Mouse (Mus musculus): ENCODE measurements around the gene Pigm. TPM values are rescaled to one million over a fixed set of nuclear protein-coding genes. Genes with fewer than 3 reads are reported as not detected.

Pigm gene
- polyA plus RNA-seq (2011; ENCODE audit: insufficient read depth, insufficient read length, low read depth, missing spikeins) = 19.9 and 21.2 TPM in 2 replicates

DNA sequence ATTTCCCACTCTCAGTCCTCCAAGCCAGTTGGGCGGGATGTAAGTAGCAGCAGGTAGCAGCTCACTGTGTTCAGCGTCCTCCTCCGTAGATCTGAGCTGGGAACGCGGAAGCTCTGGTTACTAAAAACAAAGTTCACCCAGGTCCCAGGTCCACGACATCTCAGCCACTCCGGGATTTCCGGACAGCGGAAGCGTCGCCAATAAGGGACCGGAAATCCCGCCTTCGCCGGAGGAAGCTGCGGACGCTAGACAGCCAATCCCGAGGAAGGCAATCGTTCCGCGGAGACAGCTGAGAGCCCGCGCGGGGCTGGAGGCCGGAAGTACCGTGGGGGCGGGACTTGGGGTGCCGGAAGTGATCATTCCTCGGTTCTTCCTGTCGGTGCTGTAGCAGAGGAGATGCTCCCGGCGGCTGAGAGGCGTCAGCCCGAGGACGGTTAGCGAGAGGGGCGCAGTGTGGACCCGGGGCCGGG lies at the start of gene Pigm:
Pigm (plus strand) TSS at position 349 of the 470 bp plus-strand sequence.
- no peaks in the 10 kb centered on the region for H3K9me3 ChIP-seq (replicated peaks; ENCODE audit: control insufficient read depth, insufficient read depth, low read length, poor library complexity, severe bottlenecking)
- TF ChIP-seq POLR2A (IDR thresholded peaks at IDR 0.05; ENCODE audit: insufficient read depth, low read length) (no peak), CTCF (IDR thresholded peaks at IDR 0.05; ENCODE audit: low read depth, low read length) (no peak), EP300 (IDR thresholded peaks at IDR 0.05; ENCODE audit: insufficient read depth, low read depth, low read length) (no peak)
- peaks cover 14% of the 10 kb centered on the region; the same call in 1 of the 2 replicates for H3K36me3 ChIP-seq (ENCODE audit: control insufficient read depth, insufficient read depth, low read length, poor library complexity, severe bottlenecking)
- H3K27me3 ChIP-seq (ENCODE audit: control insufficient read depth, insufficient read depth, low read length, poor library complexity, severe bottlenecking) = no peaks in the 10 kb centered on the region
- H3K4me1 ChIP-seq (ENCODE audit: control insufficient read depth, insufficient read depth, low read length) = no peaks in the 10 kb centered on the region
- H3K4me3 ChIP-seq (ENCODE audit: low read depth, low read length) = peak within 1 kb of the TSS; percentile 92
- no peak within 1 kb of the TSS; the same call in 1 of the 2 replicates for H3K27ac ChIP-seq (ENCODE audit: insufficient read depth, low read length)
- peak within 1 kb of the TSS; percentile 84 for H3K9ac ChIP-seq (ENCODE audit: low read depth, poor library complexity, severe bottlenecking)

DNA sequence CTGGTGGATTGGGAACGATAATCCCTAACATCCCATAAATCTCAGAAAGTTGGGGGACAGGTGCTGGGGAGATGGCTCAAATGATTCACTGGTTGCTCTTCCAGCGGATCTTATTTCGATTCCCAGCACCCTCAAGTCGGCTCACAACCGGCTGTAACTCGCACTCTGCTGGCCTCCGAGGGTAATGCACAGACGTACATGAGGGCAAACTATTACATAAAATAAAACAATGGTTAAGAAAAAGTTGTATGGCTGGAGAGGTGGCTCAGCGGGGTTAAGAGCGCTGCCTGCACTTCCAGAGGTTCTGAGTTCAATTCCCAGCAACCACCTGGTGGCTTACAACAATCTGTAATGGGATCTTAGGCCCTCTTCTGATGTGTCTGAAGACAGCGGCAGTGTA lies 49.7 kb upstream of the Pigm start:
- H3K9ac ChIP-seq (ENCODE audit: low read depth, poor library complexity, severe bottlenecking) = peak overlapping the region; percentile 19
- H3K4me1 ChIP-seq (ENCODE audit: control insufficient read depth, insufficient read depth, low read length) = no peaks in the 10 kb centered on the region
- H3K4me3 ChIP-seq (ENCODE audit: low read depth, low read length) = peak overlapping the region; percentile 67
- H3K27ac ChIP-seq (ENCODE audit: insufficient read depth, low read length) = no peak overlapping the region
- no peaks in the 10 kb centered on the region for H3K9me3 ChIP-seq (replicated peaks; ENCODE audit: control insufficient read depth, insufficient read depth, low read length, poor library complexity, severe bottlenecking)
- TF ChIP-seq POLR2A (IDR thresholded peaks at IDR 0.05; ENCODE audit: insufficient read depth, low read length) (no peak), EP300 (IDR thresholded peaks at IDR 0.05; ENCODE audit: insufficient read depth, low read depth, low read length) (no peak), CTCF (IDR thresholded peaks at IDR 0.05; ENCODE audit: low read depth, low read length) (no peak)
- H3K27me3 ChIP-seq (ENCODE audit: control insufficient read depth, insufficient read depth, low read length, poor library complexity, severe bottlenecking) = no peaks in the 10 kb centered on the region
- no peaks in the 10 kb centered on the region for H3K36me3 ChIP-seq (ENCODE audit: control insufficient read depth, insufficient read depth, low read length, poor library complexity, severe bottlenecking)

GRCm38 (mm10) chr1:172327206-172328001 lies 48.9 kb upstream of the Pigm start:
- no peaks in the 10 kb centered on the region for H3K4me1 ChIP-seq (ENCODE audit: control insufficient read depth, insufficient read depth, low read length)
- H3K9me3 ChIP-seq (replicated peaks; ENCODE audit: control insufficient read depth, insufficient read depth, low read length, poor library complexity, severe bottlenecking) = no peaks in the 10 kb centered on the region
- H3K27ac ChIP-seq (ENCODE audit: insufficient read depth, low read length) = no peak overlapping the region
- no peak overlapping the region for H3K9ac ChIP-seq (ENCODE audit: low read depth, poor library complexity, severe bottlenecking)
- no peaks in the 10 kb centered on the region for H3K36me3 ChIP-seq (ENCODE audit: control insufficient read depth, insufficient read depth, low read length, poor library complexity, severe bottlenecking)
- no peaks in the 10 kb centered on the region for H3K27me3 ChIP-seq (ENCODE audit: control insufficient read depth, insufficient read depth, low read length, poor library complexity, severe bottlenecking)
- no peak for TF ChIP-seq EP300 (IDR thresholded peaks at IDR 0.05; ENCODE audit: insufficient read depth, low read depth, low read length)
- no peak for TF ChIP-seq CTCF (IDR thresholded peaks at IDR 0.05; ENCODE audit: low read depth, low read length)
- no peak for TF ChIP-seq POLR2A (IDR thresholded peaks at IDR 0.05; ENCODE audit: insufficient read depth, low read length)
- H3K4me3 ChIP-seq (ENCODE audit: low read depth, low read length) = no peak overlapping the region

GRCm38 (mm10) chr1:172328041-172328440 lies 48.3 kb upstream of the Pigm start:
- TF ChIP-seq CTCF (IDR thresholded peaks at IDR 0.05; ENCODE audit: low read depth, low read length) (no peak), POLR2A (IDR thresholded peaks at IDR 0.05; ENCODE audit: insufficient read depth, low read length) (no peak), EP300 (IDR thresholded peaks at IDR 0.05; ENCODE audit: insufficient read depth, low read depth, low read length) (no peak)
- Histone ChIP-seq H3K27me3 (ENCODE audit: control insufficient read depth, insufficient read depth, low read length, poor library complexity, severe bottlenecking) (no peaks in the 10 kb centered on the region), H3K9ac (ENCODE audit: low read depth, poor library complexity, severe bottlenecking) (no peak overlapping the region), H3K36me3 (ENCODE audit: control insufficient read depth, insufficient read depth, low read length, poor library complexity, severe bottlenecking) (no peaks in the 10 kb centered on the region), H3K27ac (ENCODE audit: insufficient read depth, low read length) (no peak overlapping the region), H3K4me1 (ENCODE audit: control insufficient read depth, insufficient read depth, low read length) (no peaks in the 10 kb centered on the region), H3K9me3 (replicated peaks; ENCODE audit: control insufficient read depth, insufficient read depth, low read length, poor library complexity, severe bottlenecking) (no peaks in the 10 kb centered on the region), H3K4me3 (ENCODE audit: low read depth, low read length) (no peak overlapping the region)

GRCm38 (mm10) chr1:172328461-172328860 lies 47.9 kb upstream of the Pigm start:
- H3K4me1 ChIP-seq (ENCODE audit: control insufficient read depth, insufficient read depth, low read length) = no peaks in the 10 kb centered on the region
- no peak for TF ChIP-seq CTCF (IDR thresholded peaks at IDR 0.05; ENCODE audit: low read depth, low read length)
- TF ChIP-seq POLR2A (IDR thresholded peaks at IDR 0.05; ENCODE audit: insufficient read depth, low read length) = no peak
- TF ChIP-seq EP300 (IDR thresholded peaks at IDR 0.05; ENCODE audit: insufficient read depth, low read depth, low read length) = no peak
- no peak overlapping the region for H3K4me3 ChIP-seq (ENCODE audit: low read depth, low read length)
- no peak overlapping the region for H3K9ac ChIP-seq (ENCODE audit: low read depth, poor library complexity, severe bottlenecking)
- no peaks in the 10 kb centered on the region for H3K27me3 ChIP-seq (ENCODE audit: control insufficient read depth, insufficient read depth, low read length, poor library complexity, severe bottlenecking)
- no peak overlapping the region for H3K27ac ChIP-seq (ENCODE audit: insufficient read depth, low read length)
- H3K9me3 ChIP-seq (replicated peaks; ENCODE audit: control insufficient read depth, insufficient read depth, low read length, poor library complexity, severe bottlenecking) = no peaks in the 10 kb centered on the region
- H3K36me3 ChIP-seq (ENCODE audit: control insufficient read depth, insufficient read depth, low read length, poor library complexity, severe bottlenecking) = no peaks in the 10 kb centered on the region

- no peak within 1 kb of the TSS for H3K27ac ChIP-seq (ENCODE audit: insufficient read depth, low read length)
- H3K9ac ChIP-seq (ENCODE audit: low read depth, poor library complexity, severe bottlenecking) = no peak within 1 kb of the TSS
These were observed 47.2 kb upstream of the Pigm start, which contains the start of gene Kcnj9 for GRCm38 (mm10) chr1:172329131-172329530. Kcnj9 (minus strand) TSS chr1:172329318.

More at GRCm38 (mm10) chr1:172329131-172329530, 47.2 kb upstream of the Pigm start, which contains the start of gene Kcnj9:
- TF ChIP-seq POLR2A (IDR thresholded peaks at IDR 0.05; ENCODE audit: insufficient read depth, low read length) (no peak), CTCF (IDR thresholded peaks at IDR 0.05; ENCODE audit: low read depth, low read length) (no peak), EP300 (IDR thresholded peaks at IDR 0.05; ENCODE audit: insufficient read depth, low read depth, low read length) (no peak)
- Histone ChIP-seq H3K9me3 (replicated peaks; ENCODE audit: control insufficient read depth, insufficient read depth, low read length, poor library complexity, severe bottlenecking) (no peaks in the 10 kb centered on the region), H3K4me1 (ENCODE audit: control insufficient read depth, insufficient read depth, low read length) (no peaks in the 10 kb centered on the region), H3K36me3 (ENCODE audit: control insufficient read depth, insufficient read depth, low read length, poor library complexity, severe bottlenecking) (no peaks in the 10 kb centered on the region), H3K27me3 (ENCODE audit: control insufficient read depth, insufficient read depth, low read length, poor library complexity, severe bottlenecking) (no peaks in the 10 kb centered on the region), H3K4me3 (ENCODE audit: low read depth, low read length) (no peak within 1 kb of the TSS)

Measured in ES-Bruce4 (cell line).